Mouse (Mus musculus) layer of hippocampus, adult 2 months (tissue): ENCODE data around the gene Cdh13. TPM values are rescaled to one million over a fixed set of nuclear protein-coding genes. Genes with fewer than 3 reads are reported as not detected.

Experiments
- DNase-seq, 2 experiments: peaks; one replicate each; pipeline ENCODE4 v3.0.0; 2022; ENCODE audit warnings: low spot score in 2 of 2
- H3K27ac ChIP-seq: fragments of 200-600 bp; 2 replicates; pipeline ENCODE4 v1.8.1; 2022
- H3K4me3 ChIP-seq: fragments of 200-600 bp; 2 replicates; pipeline ENCODE4 v1.8.1; 2022; ENCODE audit warnings: mild to moderate bottlenecking
- CTCF ChIP-seq: fragments of 200-600 bp; conservative IDR thresholded peaks from 2 replicates; pipeline ENCODE4 v1.8.1; 2022; ENCODE audit warnings: antibody characterized with exemption, mild to moderate bottlenecking, moderate library complexity
- total RNA-seq, 2 experiments: library from RNA; stranded (reverse); gene quantifications; 2 replicates each; pipeline ENCODE4 v1.2.3; 2021

Gene Cdh13
- total RNA-seq, 2 experiments from 2014 or later, result 39.3 to 39.9 TPM

DNA sequence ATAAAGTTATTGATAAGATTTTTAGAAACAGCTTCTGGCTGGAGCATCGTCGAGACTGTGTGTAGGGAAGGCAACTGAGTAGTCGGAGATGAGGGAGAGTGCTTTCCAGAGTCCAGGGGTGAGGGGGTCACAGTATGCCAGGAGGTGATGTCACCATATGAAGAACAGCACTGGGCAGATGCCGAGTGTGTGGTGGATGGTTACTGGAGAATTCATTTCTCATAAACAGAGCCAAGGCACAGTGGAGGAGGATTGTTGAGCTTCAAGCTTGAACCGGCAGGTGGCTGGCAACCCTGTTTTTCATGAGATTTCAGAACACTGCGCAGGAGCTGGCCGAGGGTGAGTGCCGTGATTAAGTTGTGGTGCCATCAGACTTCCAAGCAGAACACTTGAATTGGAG lies 317.8 kb downstream of the Cdh13 start:
- TF ChIP-seq CTCF, result peak; percentile 26; the same call in 1 of the 2 replicates
- H3K4me3 ChIP-seq, result no peak overlapping the region
- no peak overlapping the region for H3K27ac ChIP-seq
- DNase-seq, result no peak

DNA sequence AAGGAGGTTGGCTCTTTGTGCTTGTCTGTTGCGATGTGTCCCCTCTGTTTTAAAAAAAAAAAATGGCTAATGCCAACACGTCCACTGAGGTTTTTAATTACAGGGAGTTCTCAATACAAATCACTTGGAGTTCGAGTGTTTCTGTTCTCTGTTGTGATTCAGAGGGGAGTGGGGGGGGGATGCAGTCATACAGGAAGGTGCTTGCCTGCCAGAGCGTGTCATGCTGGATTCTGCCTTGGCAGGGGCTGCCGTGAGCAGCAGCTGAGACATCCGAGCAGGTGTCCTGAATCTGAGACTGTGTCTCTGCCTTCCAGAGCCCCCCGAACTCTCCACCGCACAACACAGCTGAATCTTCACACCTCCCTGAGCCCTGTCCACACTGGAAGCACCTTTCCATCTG lies 318.5 kb downstream of the Cdh13 start:
- no peak for TF ChIP-seq CTCF
- no peak overlapping the region for H3K4me3 ChIP-seq
- no peak for DNase-seq
- H3K27ac ChIP-seq, result no peak overlapping the region

DNA sequence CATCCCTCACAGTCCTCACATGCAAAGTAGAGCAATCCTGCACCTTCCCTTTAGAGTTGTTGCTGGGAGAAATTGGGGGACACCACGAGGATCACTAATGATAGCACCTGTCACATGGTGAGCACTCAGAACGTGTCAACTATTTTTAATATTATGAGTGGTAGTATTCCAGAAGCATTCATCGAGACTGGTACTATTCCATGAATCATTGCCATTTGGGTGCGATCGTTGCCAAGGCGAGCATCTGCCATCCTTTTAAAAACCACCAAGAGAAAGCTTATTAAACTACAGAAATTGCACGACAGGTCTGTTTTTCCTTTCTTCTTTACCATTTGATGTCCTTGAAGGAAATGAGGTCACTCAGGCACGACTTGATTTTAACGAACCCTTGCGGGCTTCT lies 328.0 kb downstream of the Cdh13 start:
- peak; percentile 84 to 85 for DNase-seq
- Histone ChIP-seq H3K4me3 (no peak overlapping the region), H3K27ac (peak overlapping the region; percentile 52; the same call in 1 of the 2 replicates)
- no peak for TF ChIP-seq CTCF

DNA sequence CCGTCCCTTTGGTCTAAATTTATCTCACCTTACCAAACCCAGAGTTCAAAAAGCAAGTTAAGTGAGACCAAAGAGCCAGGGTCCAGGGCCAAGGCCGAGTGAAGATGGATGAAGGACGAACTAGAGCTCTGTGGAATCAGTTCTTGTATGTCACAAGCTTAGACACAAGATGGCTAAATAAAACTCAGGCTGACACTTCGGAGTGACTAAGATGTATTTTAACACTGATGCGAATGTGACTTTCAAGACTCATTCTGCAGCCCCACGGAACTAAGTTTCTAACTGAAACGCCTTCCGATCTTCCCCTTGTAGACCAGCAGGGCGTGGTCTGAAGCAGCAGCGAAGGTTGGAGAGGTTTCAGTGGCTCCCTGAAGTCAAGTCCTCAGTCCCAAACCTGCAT lies 334.7 kb downstream of the Cdh13 start:
- no peak overlapping the region for H3K4me3 ChIP-seq
- H3K27ac ChIP-seq, result no peak overlapping the region
- no peak for TF ChIP-seq CTCF
- DNase-seq, result no peak

DNA sequence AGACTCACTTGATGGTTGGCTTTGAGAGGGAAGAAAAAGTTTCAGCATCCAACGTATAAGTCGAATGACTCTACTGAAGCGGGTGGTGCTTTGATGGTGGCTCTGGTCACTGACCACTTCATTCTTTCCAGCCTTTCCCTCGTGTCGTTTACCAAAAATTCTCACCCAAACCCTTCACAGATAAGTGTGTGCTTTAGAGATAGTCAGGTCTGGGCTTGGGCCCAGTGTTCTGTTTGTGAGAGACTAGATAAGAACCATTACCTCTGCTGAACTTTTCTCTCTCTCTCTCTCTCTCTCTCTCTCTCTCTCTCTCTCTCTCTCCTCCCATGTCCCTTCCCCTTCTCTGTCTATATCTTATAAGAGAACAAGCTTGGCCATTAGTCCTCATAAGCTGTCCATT lies 342.9 kb downstream of the Cdh13 start:
- no peak overlapping the region for H3K27ac ChIP-seq
- DNase-seq, result no peak
- no peak for TF ChIP-seq CTCF
- H3K4me3 ChIP-seq, result no peak overlapping the region

DNA sequence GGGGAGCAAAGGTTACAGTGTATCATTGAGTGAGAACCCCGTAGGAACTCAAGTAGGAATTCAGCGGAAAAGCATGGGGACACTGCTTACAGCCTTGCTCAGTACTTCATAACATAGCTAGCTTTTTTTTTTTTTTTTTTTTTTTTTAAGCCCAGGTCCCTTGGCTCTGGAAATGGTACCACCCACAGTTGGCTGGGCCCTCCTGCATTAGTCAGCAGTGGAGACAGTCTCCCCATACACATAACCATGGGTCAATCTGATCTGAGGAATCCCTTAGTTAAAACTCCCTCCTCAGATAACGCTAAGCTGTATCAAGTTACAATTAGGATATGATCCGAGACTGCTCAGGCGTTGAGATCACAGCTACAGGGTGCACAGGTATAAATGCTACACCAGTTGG lies 344.2 kb downstream of the Cdh13 start:
- no peak overlapping the region for H3K27ac ChIP-seq
- no peak overlapping the region for H3K4me3 ChIP-seq
- TF ChIP-seq CTCF, result no peak
- DNase-seq, result no peak

DNA sequence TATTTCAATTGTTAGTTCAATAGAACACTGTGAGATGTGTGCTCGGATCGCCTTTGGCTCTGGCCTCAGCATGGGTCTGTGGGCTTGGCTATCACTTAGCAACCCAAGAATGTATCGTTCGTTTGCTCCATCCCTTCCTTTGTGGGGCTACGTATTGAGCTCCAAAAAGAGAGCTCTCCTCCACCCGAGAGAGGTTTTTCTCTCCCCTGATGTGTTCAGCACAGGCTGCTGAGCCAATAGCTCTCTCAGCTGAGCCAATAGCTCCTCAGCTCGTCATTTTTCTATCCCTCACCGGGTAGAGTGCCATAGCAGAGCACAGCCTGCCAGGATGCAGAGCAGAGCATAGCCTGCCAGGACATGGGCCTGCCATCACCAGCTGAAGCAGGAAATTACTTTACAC lies 345.2 kb downstream of the Cdh13 start:
- Histone ChIP-seq H3K27ac (no peak overlapping the region), H3K4me3 (no peak overlapping the region)
- no peak for TF ChIP-seq CTCF
- no peak for DNase-seq

DNA sequence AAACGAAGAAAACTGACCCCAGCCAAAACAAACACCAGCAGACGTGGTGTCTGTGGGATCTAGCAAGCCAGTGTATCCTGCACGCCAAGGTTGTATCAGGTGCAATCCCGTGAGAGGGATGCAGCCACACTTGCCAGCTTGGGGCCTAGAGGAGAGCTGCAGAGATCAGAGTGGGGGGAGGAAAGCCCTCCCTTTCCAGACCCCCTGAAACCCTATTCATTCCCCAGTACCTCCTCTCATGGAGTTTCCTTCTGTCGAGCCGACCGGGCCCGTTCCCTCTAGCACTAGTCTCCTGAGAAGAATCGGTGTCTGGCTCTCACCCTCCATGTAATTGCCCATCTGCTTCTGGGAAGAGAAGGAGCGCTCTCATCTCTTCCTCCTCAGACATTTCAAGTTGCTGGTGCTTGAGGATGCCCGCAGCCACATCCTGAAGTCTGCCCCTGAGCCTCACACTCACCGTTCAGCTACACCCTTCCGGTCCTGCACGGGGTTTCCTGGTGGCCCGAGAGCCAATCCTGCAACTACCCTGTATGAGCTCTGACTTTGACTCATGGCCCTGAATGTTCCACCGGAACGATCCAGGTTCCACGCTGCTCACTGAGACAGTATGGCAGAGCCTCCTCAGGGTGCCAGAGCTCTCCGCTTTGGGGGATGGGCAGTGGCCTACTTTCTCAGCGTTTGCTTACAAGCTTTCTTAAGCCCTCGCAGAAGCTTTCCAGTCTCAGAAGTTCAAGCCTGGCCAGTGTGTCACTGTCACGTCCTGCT lies 351.9 kb downstream of the Cdh13 start:
- no peak for DNase-seq
- no peak for TF ChIP-seq CTCF
- no peak overlapping the region for H3K27ac ChIP-seq
- no peak overlapping the region for H3K4me3 ChIP-seq

DNA sequence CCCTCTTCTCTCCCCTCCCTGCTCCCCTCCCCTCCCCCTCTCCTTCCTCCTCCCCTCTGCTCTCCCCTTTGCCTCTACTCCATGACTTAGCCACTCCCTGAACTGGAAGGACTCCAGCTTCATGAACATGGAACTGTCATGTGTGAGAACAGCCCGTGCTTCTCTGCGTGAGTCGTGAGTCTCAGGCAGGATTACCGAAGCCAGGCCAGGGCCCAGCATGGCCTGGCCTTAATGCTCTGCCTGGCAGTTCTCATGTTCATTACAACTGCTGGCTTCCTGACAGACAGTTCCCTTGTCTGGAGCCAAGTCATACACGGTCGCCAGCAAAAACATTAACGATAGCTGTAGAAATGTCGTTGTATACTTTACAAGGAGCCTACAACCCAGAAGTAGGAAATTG lies 356.1 kb downstream of the Cdh13 start:
- H3K4me3 ChIP-seq, result no peak overlapping the region
- no peak for TF ChIP-seq CTCF
- DNase-seq, result no peak
- no peak overlapping the region for H3K27ac ChIP-seq

DNA sequence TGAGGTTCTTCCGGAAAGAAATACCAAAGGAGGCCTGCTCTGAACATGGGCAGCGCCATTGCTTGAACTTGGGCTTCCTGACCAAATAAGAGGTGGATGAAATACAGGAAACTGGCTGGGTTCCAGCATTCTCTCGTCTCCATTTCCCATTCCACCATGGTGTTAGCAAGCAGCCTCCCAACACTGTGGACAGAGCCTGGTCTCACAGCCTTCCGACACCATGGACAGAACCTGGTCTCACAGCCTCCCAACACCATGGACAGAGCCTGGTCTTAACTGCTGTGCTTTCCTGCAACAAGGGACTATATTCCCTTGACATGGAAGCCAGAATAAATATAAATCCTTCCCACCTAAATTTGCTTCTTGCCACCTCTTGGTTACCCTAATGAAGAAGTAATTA lies 358.3 kb downstream of the Cdh13 start:
- TF ChIP-seq CTCF, result no peak
- DNase-seq, result no peak
- Histone ChIP-seq H3K27ac (no peak overlapping the region), H3K4me3 (no peak overlapping the region)

DNA sequence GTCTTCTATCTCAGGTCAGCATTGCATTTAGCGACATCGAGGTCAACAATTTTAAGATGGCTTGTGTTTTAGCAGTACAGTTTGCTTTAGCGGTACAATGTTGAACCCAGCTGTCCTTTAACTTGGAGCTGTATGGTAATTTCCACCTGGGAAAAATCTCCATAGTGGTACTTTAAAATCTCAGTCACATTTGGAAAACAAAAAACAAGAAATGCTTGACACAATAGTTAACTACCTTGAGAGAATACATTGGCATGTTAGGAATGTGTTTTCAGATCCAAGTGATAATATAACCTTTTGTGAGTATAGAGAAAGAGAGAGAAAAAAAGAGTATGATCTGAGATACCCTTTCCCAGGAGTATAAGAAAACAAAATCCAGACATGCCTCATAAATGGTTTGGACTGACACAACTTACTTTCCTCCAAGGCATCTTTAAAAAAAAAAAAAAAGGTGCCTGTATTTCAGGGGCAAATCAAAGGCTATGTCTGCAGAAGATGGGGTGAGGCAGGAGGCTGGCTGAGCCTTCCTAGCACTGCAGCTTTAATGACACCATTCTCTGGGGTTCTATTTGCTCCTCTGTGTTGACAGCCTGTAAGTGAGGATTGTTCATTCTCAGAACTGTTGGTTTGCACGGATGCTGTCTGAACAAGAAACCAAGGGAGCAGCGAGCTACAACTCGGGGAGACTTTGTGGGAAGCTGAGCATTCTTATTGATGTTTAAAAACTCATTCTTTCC lies 365.4 kb downstream of the Cdh13 start:
- no peak for TF ChIP-seq CTCF
- H3K4me3 ChIP-seq, result no peak overlapping the region
- no peak for DNase-seq
- no peak overlapping the region for H3K27ac ChIP-seq

DNA sequence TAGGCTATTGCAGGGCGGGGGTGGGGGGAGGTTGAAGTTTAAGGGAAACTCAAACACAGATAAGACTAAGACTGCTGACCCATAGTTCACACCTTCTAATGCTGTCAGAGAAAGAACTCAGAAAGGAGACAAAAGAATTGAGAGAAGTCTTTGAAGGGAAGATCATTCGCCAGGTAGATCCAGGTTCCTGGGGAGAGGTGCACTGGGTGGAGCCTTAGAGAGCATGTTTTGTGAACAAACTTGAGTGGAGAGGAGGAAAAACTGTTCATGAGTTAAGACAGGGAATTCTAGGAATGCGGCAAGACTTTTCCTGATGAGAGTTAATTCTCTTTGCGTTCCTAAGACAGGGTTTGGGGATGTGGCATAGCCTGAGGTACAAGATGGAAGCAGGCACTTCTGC lies 366.4 kb downstream of the Cdh13 start:
- no peak for TF ChIP-seq CTCF
- DNase-seq, result no peak
- H3K27ac ChIP-seq, result no peak overlapping the region

DNA sequence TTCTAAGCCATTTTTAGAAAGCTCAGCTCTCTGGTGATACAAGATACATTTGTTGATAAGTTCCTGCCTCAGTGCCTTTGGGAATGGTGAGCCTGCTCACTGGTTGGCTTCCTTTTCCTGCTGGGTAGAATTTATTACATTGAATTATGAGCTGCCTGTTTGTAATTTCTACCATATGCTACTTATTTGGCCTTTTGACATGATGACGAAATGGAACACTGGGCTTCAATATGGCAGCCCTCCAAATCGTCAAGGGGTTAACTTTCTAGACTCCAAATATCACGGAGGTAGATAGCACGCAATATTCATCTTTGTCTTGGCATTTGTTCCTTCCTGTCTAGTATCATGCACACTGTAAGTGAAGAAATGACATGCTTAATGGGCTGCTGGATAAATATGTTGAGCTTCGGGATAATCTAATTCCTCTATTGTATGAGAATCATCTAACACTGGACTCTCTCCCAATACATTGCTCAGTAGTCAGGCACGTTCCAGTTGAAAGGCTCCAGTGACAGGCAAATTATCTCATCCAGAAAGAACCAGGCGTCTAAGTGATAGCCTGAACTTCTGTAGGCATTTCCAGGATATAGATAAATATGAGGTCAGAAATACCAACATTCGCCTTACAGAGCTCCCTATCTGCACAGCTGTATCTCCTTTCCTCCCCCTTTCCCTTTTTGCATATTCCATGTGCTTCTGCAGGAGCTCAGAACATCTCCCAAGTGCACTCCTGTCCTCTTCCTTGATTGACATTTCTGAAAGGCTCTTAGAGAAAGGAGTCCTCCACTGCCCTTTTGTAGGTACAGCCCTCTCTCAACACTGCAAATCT lies 378.7 kb downstream of the Cdh13 start:
- no peak overlapping the region for H3K4me3 ChIP-seq
- H3K27ac ChIP-seq, result no peak overlapping the region
- no peak for TF ChIP-seq CTCF
- no peak for DNase-seq

More for the DNA sequence above, 366.4 kb downstream of the Cdh13 start:
- no peak overlapping the region for H3K4me3 ChIP-seq
